Mouse (Mus musculus): ENCODE results near the gene Ildr1. TPM values are rescaled to one million over a fixed set of nuclear protein-coding genes. Genes with fewer than 3 reads are reported as not detected.

Gene Ildr1
- polyA plus RNA-seq, 1 experiment from 2014 or later: 5.3 TPM

GRCm38 (mm10) chr16:36770830-36771229, 77.1 kb downstream of the Ildr1 start:
- no peaks in the 10 kb centered on the region for H3K4me1 ChIP-seq (ENCODE audit: control insufficient read depth, insufficient read depth, low read length)
- peak; percentile 87; the same call in 1 of the 2 replicates for ATAC-seq (ENCODE audit: low read depth)
- H3K9ac ChIP-seq (ENCODE audit: low read depth, low read length): no peak overlapping the region
- H3K36me3 ChIP-seq (ENCODE audit: control insufficient read depth, insufficient read depth, low read length): no peaks in the 10 kb centered on the region
- H3K27ac ChIP-seq (replicated peaks; ENCODE audit: low read depth, low read length): no peak overlapping the region
- 53% methylated on average over 4 of the region's 4 CpGs for WGBS
- no peak overlapping the region for H3K4me3 ChIP-seq (ENCODE audit: low read depth, low read length)
- H3K27me3 ChIP-seq (replicated peaks; ENCODE audit: control insufficient read depth, insufficient read depth, low read length): no peaks in the 10 kb centered on the region
- H3K4me2 ChIP-seq (ENCODE audit: low read depth, low read length): no peak overlapping the region
- peak; percentile 64 for DNase-seq (ENCODE audit: low spot score)
- H3K9me3 ChIP-seq (ENCODE audit: control insufficient read depth, low read length): no peaks in the 10 kb centered on the region

GRCm38 (mm10) chr16:36771244-36771643, 77.5 kb downstream of the Ildr1 start:
- Histone ChIP-seq H3K9me3 (ENCODE audit: control insufficient read depth, low read length) (no peaks in the 10 kb centered on the region), H3K36me3 (ENCODE audit: control insufficient read depth, insufficient read depth, low read length) (no peaks in the 10 kb centered on the region), H3K4me1 (ENCODE audit: control insufficient read depth, insufficient read depth, low read length) (no peaks in the 10 kb centered on the region), H3K4me2 (ENCODE audit: low read depth, low read length) (no peak overlapping the region), H3K9ac (ENCODE audit: low read depth, low read length) (no peak overlapping the region), H3K27ac (replicated peaks; ENCODE audit: low read depth, low read length) (no peak overlapping the region), H3K27me3 (replicated peaks; ENCODE audit: control insufficient read depth, insufficient read depth, low read length) (no peaks in the 10 kb centered on the region), H3K4me3 (ENCODE audit: low read depth, low read length) (no peak overlapping the region)
- ATAC-seq (ENCODE audit: low read depth) (peak; percentile 75; the same call in 1 of the 2 replicates), DNase-seq (ENCODE audit: low spot score) (no peak)
- WGBS: 62% methylated on average over 2 of the region's 2 CpGs

GRCm38 (mm10) chr16:36771703-36772102, 77.9 kb downstream of the Ildr1 start:
- H3K9ac ChIP-seq (ENCODE audit: low read depth, low read length): no peak overlapping the region
- no peak for ATAC-seq (ENCODE audit: low read depth)
- no peak overlapping the region for H3K4me3 ChIP-seq (ENCODE audit: low read depth, low read length)
- DNase-seq (ENCODE audit: low spot score): no peak
- H3K36me3 ChIP-seq (ENCODE audit: control insufficient read depth, insufficient read depth, low read length): no peaks in the 10 kb centered on the region
- H3K27ac ChIP-seq (replicated peaks; ENCODE audit: low read depth, low read length): no peak overlapping the region
- H3K4me1 ChIP-seq (ENCODE audit: control insufficient read depth, insufficient read depth, low read length): no peaks in the 10 kb centered on the region
- H3K4me2 ChIP-seq (ENCODE audit: low read depth, low read length): no peak overlapping the region
- H3K27me3 ChIP-seq (replicated peaks; ENCODE audit: control insufficient read depth, insufficient read depth, low read length): no peaks in the 10 kb centered on the region
- WGBS: 93% methylated on average over 3 of the region's 3 CpGs
- no peaks in the 10 kb centered on the region for H3K9me3 ChIP-seq (ENCODE audit: control insufficient read depth, low read length)

GRCm38 (mm10) chr16:36772996-36773395, 79.2 kb downstream of the Ildr1 start:
- ATAC-seq (ENCODE audit: low read depth): no peak
- H3K27ac ChIP-seq (replicated peaks; ENCODE audit: low read depth, low read length): no peak overlapping the region
- DNase-seq (ENCODE audit: low spot score): no peak
- H3K4me3 ChIP-seq (ENCODE audit: low read depth, low read length): no peak overlapping the region
- H3K27me3 ChIP-seq (replicated peaks; ENCODE audit: control insufficient read depth, insufficient read depth, low read length): no peaks in the 10 kb centered on the region
- H3K4me1 ChIP-seq (ENCODE audit: control insufficient read depth, insufficient read depth, low read length): no peaks in the 10 kb centered on the region
- H3K4me2 ChIP-seq (ENCODE audit: low read depth, low read length): no peak overlapping the region
- 91% methylated on average over 5 of the region's 5 CpGs for WGBS
- H3K9me3 ChIP-seq (ENCODE audit: control insufficient read depth, low read length): no peaks in the 10 kb centered on the region
- no peaks in the 10 kb centered on the region for H3K36me3 ChIP-seq (ENCODE audit: control insufficient read depth, insufficient read depth, low read length)
- no peak overlapping the region for H3K9ac ChIP-seq (ENCODE audit: low read depth, low read length)

- Histone ChIP-seq H3K27ac (replicated peaks; ENCODE audit: low read depth, low read length) (no peak overlapping the region), H3K4me1 (ENCODE audit: control insufficient read depth, insufficient read depth, low read length) (no peaks in the 10 kb centered on the region), H3K9ac (ENCODE audit: low read depth, low read length) (no peak overlapping the region), H3K9me3 (ENCODE audit: control insufficient read depth, low read length) (no peaks in the 10 kb centered on the region), H3K4me2 (ENCODE audit: low read depth, low read length) (no peak overlapping the region), H3K27me3 (replicated peaks; ENCODE audit: control insufficient read depth, insufficient read depth, low read length) (no peaks in the 10 kb centered on the region), H3K36me3 (ENCODE audit: control insufficient read depth, insufficient read depth, low read length) (no peaks in the 10 kb centered on the region), H3K4me3 (ENCODE audit: low read depth, low read length) (no peak overlapping the region)
- WGBS: 89% methylated on average over 6 of the region's 6 CpGs
- ATAC-seq (ENCODE audit: low read depth): no peak
- DNase-seq (ENCODE audit: low spot score): no peak
These were observed 81.9 kb downstream of the Ildr1 start for GRCm38 (mm10) chr16:36775658-36776057.

Other genes starting within 250 kb of the Ildr1 start
- gene Stfa3, start 238.6 kb upstream of the Ildr1 start, polyA plus RNA-seq (2014; fragmentation: Nextera tagmentation; extraction: Ambion mirVana): 17.0 and 42.9 TPM in 2 replicates
- 0.35 and 0.81 TPM in 2 replicates for gene Casr, start 131.8 kb upstream of the Ildr1 start, polyA plus RNA-seq (2014; fragmentation: Nextera tagmentation; extraction: Ambion mirVana)
- 2.8 and 3.5 TPM in 2 replicates for gene Cd86, start 27.9 kb upstream of the Ildr1 start, polyA plus RNA-seq (2014; fragmentation: Nextera tagmentation; extraction: Ambion mirVana)
- gene Slc15a2, start 91.0 kb downstream of the Ildr1 start, polyA plus RNA-seq (2014; fragmentation: Nextera tagmentation; extraction: Ambion mirVana): 7.0 and 10.7 TPM in 2 replicates
- gene Iqcb1, start 134.4 kb downstream of the Ildr1 start, polyA plus RNA-seq (2014; fragmentation: Nextera tagmentation; extraction: Ambion mirVana): 32.2 and 37.9 TPM in 2 replicates
- gene Eaf2, start 181.0 kb downstream of the Ildr1 start, polyA plus RNA-seq (2014; fragmentation: Nextera tagmentation; extraction: Ambion mirVana): 3.4 and 3.6 TPM in 2 replicates
- gene Golgb1, start 181.2 kb downstream of the Ildr1 start, polyA plus RNA-seq (2014; fragmentation: Nextera tagmentation; extraction: Ambion mirVana): 107 and 120 TPM in 2 replicates
- gene Hcls1, start 241.0 kb downstream of the Ildr1 start, polyA plus RNA-seq (2014; fragmentation: Nextera tagmentation; extraction: Ambion mirVana): 3.9 and 4.0 TPM in 2 replicates